Comparison of ENCODE assay signal across 9 mouse cellular contexts in the genomic region with DNA sequence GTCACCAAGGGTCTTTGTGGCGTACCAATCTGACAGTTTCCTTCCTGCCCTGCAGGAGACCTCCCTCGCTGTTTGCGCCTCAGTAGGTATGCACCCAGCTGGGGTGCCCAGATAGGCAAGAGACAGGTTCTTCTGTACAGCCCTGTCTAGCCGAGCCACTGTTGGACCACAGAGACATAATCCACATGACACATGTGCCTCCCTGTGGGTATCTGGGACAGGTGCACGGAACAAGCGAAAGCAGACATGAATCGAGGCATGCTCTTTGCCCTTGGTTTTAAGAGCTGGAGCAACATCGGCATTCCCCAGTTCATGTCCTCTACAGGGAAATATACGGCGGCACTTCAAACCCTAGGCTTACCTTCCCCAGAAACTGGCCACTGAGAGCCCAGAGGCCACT. TPM values are rescaled to one million over a fixed set of nuclear protein-coding genes. Genes with fewer than 3 reads are reported as not detected.
A peak's percentile ranks its signal among the peaks of the same experiment; 100 is the strongest.
DNase-seq lines count a peak whose midpoint lies in the region; ATAC-seq and TF ChIP-seq lines count a peak whose summit lies in the region.
"Had no signal": no experiment of that assay in that cellular context is flagged by ENCODE, and none has a peak within 500 bp of the region (broad histone marks: within the 10 kb centered on the region; RNA-seq: fewer than 3 reads in every experiment).

No protein-coding gene starts in this region.

- no peak for DNase-seq in lung, embryonic 14.5 days
- no peak for DNase-seq in lung, postnatal 25 days (ENCODE audit: low spot score)
- DNase-seq in forebrain, embryonic 14.5 days (ENCODE audit: low spot score), result no peak
- DNase-seq in spleen, adult 18-20 months, result no peak

- no peak for ATAC-seq in lung, embryonic 14.5 days (ENCODE audit: insufficient read depth)
- ATAC-seq in forebrain, embryonic 14.5 days, result no peak
- no peak; the same call in 1 of the 2 replicates for ATAC-seq in intestine, embryonic 15.5 days
- peak; percentile 18; the same call in 1 of the 2 replicates for ATAC-seq in neural tube, embryonic 15.5 days (ENCODE audit: low FRiP score)
- no peak for ATAC-seq in CD4-positive, CD25-positive, alpha-beta regulatory T cell, adult 4 months

- H3K9ac ChIP-seq in lung, embryonic 14.5 days, result no peak overlapping the region
- no peak overlapping the region for H3K9ac ChIP-seq in forebrain, embryonic 14.5 days (ENCODE audit: low read length)
- no peak overlapping the region for H3K9ac ChIP-seq in intestine, embryonic 15.5 days
- peak overlapping the region; percentile 91 for H3K9ac ChIP-seq in neural tube, embryonic 15.5 days (replicated peaks)
- H3K9ac ChIP-seq: liver, embryonic 15.5 days had no signal

- no peaks in the 10 kb centered on the region for H3K9me3 ChIP-seq in lung, embryonic 14.5 days (ENCODE audit: low read depth, low read length)
- no peaks in the 10 kb centered on the region for H3K9me3 ChIP-seq in forebrain, embryonic 14.5 days (replicated peaks; ENCODE audit: control insufficient read depth, low read length)
- H3K9me3 ChIP-seq in intestine, embryonic 15.5 days, result no peaks in the 10 kb centered on the region
- H3K9me3 ChIP-seq in neural tube, embryonic 15.5 days (replicated peaks), result no peaks in the 10 kb centered on the region
- H3K9me3 ChIP-seq: embryonic facial prominence, embryonic 15.5 days; liver, embryonic 15.5 days had no signal

- WGBS in lung, embryonic 14.5 days, result 53% methylated on average over 10 of the region's 10 CpGs
- WGBS in forebrain, embryonic 14.5 days, result 66% methylated on average over 10 of the region's 10 CpGs
- WGBS in intestine, embryonic 15.5 days, result 60% methylated on average over 10 of the region's 10 CpGs
- 59% methylated on average over 10 of the region's 10 CpGs for WGBS in neural tube, embryonic 15.5 days

- no peaks in the 10 kb centered on the region for H3K36me3 ChIP-seq in lung, embryonic 14.5 days (ENCODE audit: insufficient read depth)
- H3K36me3 ChIP-seq in forebrain, embryonic 14.5 days (ENCODE audit: control insufficient read depth, insufficient read depth, low read length), result no peaks in the 10 kb centered on the region
- no peaks in the 10 kb centered on the region for H3K36me3 ChIP-seq in intestine, embryonic 15.5 days
- H3K36me3 ChIP-seq in neural tube, embryonic 15.5 days, result no peaks in the 10 kb centered on the region
- H3K36me3 ChIP-seq: embryonic facial prominence, embryonic 15.5 days; liver, embryonic 15.5 days had no signal

- H3K4me3 ChIP-seq in lung, embryonic 14.5 days (ENCODE audit: low read depth, low read length), result no peak overlapping the region
- H3K4me3 ChIP-seq in forebrain, embryonic 14.5 days (ENCODE audit: low read depth, low read length), result no peak overlapping the region
- H3K4me3 ChIP-seq in intestine, embryonic 15.5 days (replicated peaks), result no peak overlapping the region
- H3K4me3 ChIP-seq in neural tube, embryonic 15.5 days (replicated peaks), result no peak overlapping the region

- H3K27me3 ChIP-seq in lung, embryonic 14.5 days (ENCODE audit: insufficient read depth, low read length), result peaks cover 12% of the 10 kb centered on the region; the same call in 1 of the 2 replicates
- H3K27me3 ChIP-seq in forebrain, embryonic 14.5 days (replicated peaks; ENCODE audit: control insufficient read depth, insufficient read depth, low read length), result no peaks in the 10 kb centered on the region; the same call in 1 of the 2 replicates
- peaks cover 22% of the 10 kb centered on the region for H3K27me3 ChIP-seq in intestine, embryonic 15.5 days (replicated peaks)
- H3K27me3 ChIP-seq in neural tube, embryonic 15.5 days (replicated peaks), result peaks cover 7% of the 10 kb centered on the region

- H3K27ac ChIP-seq in lung, embryonic 14.5 days (ENCODE audit: low read depth), result no peak overlapping the region
- no peak overlapping the region for H3K27ac ChIP-seq in forebrain, embryonic 14.5 days (ENCODE audit: low read depth, low read length)
- no peak overlapping the region for H3K27ac ChIP-seq in intestine, embryonic 15.5 days
- peak overlapping the region; percentile 92; the same call in 1 of the 2 replicates for H3K27ac ChIP-seq in neural tube, embryonic 15.5 days (replicated peaks)
- H3K27ac ChIP-seq: embryonic facial prominence, embryonic 15.5 days; liver, embryonic 15.5 days had no signal

- TF ChIP-seq CTCF in lung, embryonic 14.5 days (IDR thresholded peaks at IDR 0.05; ENCODE audit: low read depth), result no peak

- H3K4me1 ChIP-seq in lung, embryonic 14.5 days (ENCODE audit: insufficient read depth), result no peaks in the 10 kb centered on the region
- 0 out of 2 replicates have a peak, but pooled peaks cover 4% of the 10 kb centered on the region for H3K4me1 ChIP-seq in forebrain, embryonic 14.5 days (ENCODE audit: control insufficient read depth, insufficient read depth, low read length)
- H3K4me1 ChIP-seq in intestine, embryonic 15.5 days (replicated peaks), result peaks cover 8% of the 10 kb centered on the region
- H3K4me1 ChIP-seq in neural tube, embryonic 15.5 days, result peaks cover 34% of the 10 kb centered on the region
- H3K4me1 ChIP-seq: liver, embryonic 15.5 days had no signal

- peak overlapping the region; percentile 78; the same call in 1 of the 2 replicates for H3K4me2 ChIP-seq in lung, embryonic 14.5 days
- peak overlapping the region; percentile 73 for H3K4me2 ChIP-seq in forebrain, embryonic 14.5 days (ENCODE audit: low read length)
- peak overlapping the region; percentile 94; the same call in 1 of the 2 replicates for H3K4me2 ChIP-seq in intestine, embryonic 15.5 days (replicated peaks)
- peak overlapping the region; percentile 79 for H3K4me2 ChIP-seq in neural tube, embryonic 15.5 days

RNA-seq across cellular contexts. Expression of a gene that starts 1.2 kb away (rescaled TPM):
- 0.39 and 0.42 TPM in 2 replicates for polyA plus RNA-seq in lung, embryonic 14.5 days (2014; fragmentation: Nextera tagmentation; extraction: Ambion mirVana)
- 3.5 and 5.2 TPM in 2 replicates for polyA plus RNA-seq in forebrain, embryonic 14.5 days (2014; fragmentation: Nextera tagmentation; extraction: Ambion mirVana)
- polyA plus RNA-seq in intestine, embryonic 15.5 days (2015; fragmentation: Nextera tagmentation; extraction: Ambion mirVana), result 0.61 and 0.99 TPM in 2 replicates
- polyA plus RNA-seq in neural tube, embryonic 15.5 days (2015; fragmentation: Nextera tagmentation; extraction: Ambion mirVana), result 12.6 and 13.9 TPM in 2 replicates
- polyA plus RNA-seq in CD4-positive, CD25-positive, alpha-beta regulatory T cell, adult 4 months (2017; shearing (Covaris generic)), result not detected
- polyA plus RNA-seq: liver, embryonic 15.5 days had no signal
